In the genomic region with DNA sequence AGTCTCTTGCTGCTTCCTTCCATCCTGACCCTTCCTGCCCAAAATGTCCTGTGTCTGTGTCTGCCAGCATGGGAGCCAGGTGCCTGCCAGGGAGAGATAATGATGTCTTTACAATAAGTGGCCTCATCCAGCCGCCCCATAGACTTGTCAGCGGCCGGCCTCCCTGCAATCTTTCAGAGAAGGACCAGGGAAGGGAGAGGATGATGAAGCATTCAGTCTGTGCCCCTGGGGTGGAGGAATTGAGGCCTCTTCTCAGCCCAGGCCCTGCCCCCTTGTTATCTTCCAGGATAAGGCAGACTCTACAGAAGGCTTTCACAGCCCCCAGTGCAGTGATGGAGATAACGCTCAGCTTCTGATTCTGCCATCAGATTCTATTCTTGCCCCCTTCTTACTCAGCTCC, we compare ENCODE assay signal across 16 mouse cellular contexts. TPM values are rescaled to one million over a fixed set of nuclear protein-coding genes. Genes with fewer than 3 reads are reported as not detected.
A peak's percentile ranks its signal among the peaks of the same experiment; 100 is the strongest.
DNase-seq lines count a peak whose midpoint lies in the region; ATAC-seq and TF ChIP-seq lines count a peak whose summit lies in the region.
"Had no signal": no experiment of that assay in that cellular context is flagged by ENCODE, and none has a peak within 500 bp of the region (broad histone marks: within the 10 kb centered on the region; RNA-seq: fewer than 3 reads in every experiment).

No protein-coding gene starts in this region.

- no peak overlapping the region for H3K4me3 ChIP-seq in hindbrain, embryonic 14.5 days (replicated peaks; ENCODE audit: low read length)
- no peak overlapping the region for H3K4me3 ChIP-seq in lung, adult 2 months (replicated peaks; ENCODE audit: extremely low read depth, low read depth, low read length)
- H3K4me3 ChIP-seq: limb, embryonic 12.5 days had no signal

- peak overlapping the region; percentile 37 for H3K9ac ChIP-seq in hindbrain, embryonic 14.5 days

- no peaks in the 10 kb centered on the region for H3K27me3 ChIP-seq in hindbrain, embryonic 14.5 days (ENCODE audit: control insufficient read depth, insufficient read depth, low read length)

- H3K36me3 ChIP-seq in hindbrain, embryonic 14.5 days (replicated peaks; ENCODE audit: control insufficient read depth, insufficient read depth) = peaks cover 18% of the 10 kb centered on the region

- TF ChIP-seq CTCF in lung, adult 2 months (IDR thresholded peaks at IDR 0.05; ENCODE audit: insufficient read depth, low read length) = no peak

- no peaks in the 10 kb centered on the region for H3K9me3 ChIP-seq in hindbrain, embryonic 14.5 days (ENCODE audit: control insufficient read depth, low read length)
- H3K9me3 ChIP-seq: limb, embryonic 12.5 days had no signal

- 0 out of 2 replicates have a peak, but pooled peaks have one; percentile 18 for ATAC-seq in hindbrain, embryonic 14.5 days (ENCODE audit: low FRiP score)
- peak; percentile 29; the same call in 1 of the 2 replicates for ATAC-seq in megakaryocyte progenitor cell, adult 5-6 weeks (replicated peaks; ENCODE audit: poor library complexity)

- peak; percentile 28 to 44 for DNase-seq in spleen, postnatal 10 days (ENCODE audit: low spot score in 2 of 2)
- DNase-seq in spleen, adult 18-20 months = no peak
- no peak for DNase-seq in hindbrain, embryonic 14.5 days (ENCODE audit: low spot score)
- DNase-seq in lung, adult 2 months = no peak
- no peak for DNase-seq in testis, postnatal 10 days (ENCODE audit: low spot score)
- DNase-seq in kidney, postnatal 10 days = no peak
- DNase-seq: cerebellum, adult 8-10 months; kidney, postnatal 4 days had no signal

- no peak for TF ChIP-seq POLR2A in lung, adult 2 months (IDR thresholded peaks at IDR 0.05; ENCODE audit: borderline replicate concordance, extremely low read depth, low read depth, low read length)

- H3K4me2 ChIP-seq in hindbrain, embryonic 14.5 days (replicated peaks) = no peak overlapping the region
- H3K4me2 ChIP-seq: limb, embryonic 12.5 days had no signal

- 58% methylated on average over 4 of the region's 4 CpGs for WGBS in hindbrain, embryonic 14.5 days
- 85% methylated on average over 4 of the region's 4 CpGs for WGBS in lung, adult 2 months

- peak overlapping the region; percentile 52 for H3K27ac ChIP-seq in hindbrain, embryonic 14.5 days

- peaks cover 20% of the 10 kb centered on the region for H3K4me1 ChIP-seq in hindbrain, embryonic 14.5 days (replicated peaks; ENCODE audit: control insufficient read depth, insufficient read depth, low read length)
- peaks cover 2% of the 10 kb centered on the region for H3K4me1 ChIP-seq in lung, adult 2 months (ENCODE audit: control insufficient read depth, insufficient read depth, low read length)

RNA-seq across cellular contexts. Expression of a gene that starts 17.3 kb away (rescaled TPM):
- polyA plus RNA-seq in hindbrain, embryonic 14.5 days (2014; fragmentation: Nextera tagmentation; extraction: Ambion mirVana) = 21.3 and 21.6 TPM in 2 replicates
- total RNA-seq in megakaryocyte progenitor cell, adult 5-6 weeks (2015) = 13.3 and 16.9 TPM in 2 replicates
- 48.3 and 55.5 TPM in 2 replicates for total RNA-seq in megakaryocyte progenitor cell, adult 5-6 weeks (2017)
- 65.9 and 73.9 TPM in 2 replicates for polyA plus RNA-seq in lung, adult 2 months (2012; rRNA removed)

RNA-seq across cellular contexts. Expression of a gene that starts 27.9 kb away (rescaled TPM):
- 0.13 TPM in 1 of 2 replicates, not detected in the other for polyA plus RNA-seq in hindbrain, embryonic 14.5 days (2014; fragmentation: Nextera tagmentation; extraction: Ambion mirVana)
- 0.12 TPM in 1 of 2 replicates, not detected in the other for total RNA-seq in megakaryocyte progenitor cell, adult 5-6 weeks (2015)
- 0.24 TPM in 1 of 2 replicates, not detected in the other for total RNA-seq in megakaryocyte progenitor cell, adult 5-6 weeks (2017)
- not detected in 2 replicates for polyA plus RNA-seq in lung, adult 2 months (2012; rRNA removed)
- total RNA-seq: adrenal gland, adult 18-20 months; ES-E14 had no signal
- polyA plus RNA-seq: heart, postnatal 0 days; limb, embryonic 12.5 days; neural tube, embryonic 11.5 days; small intestine, adult 2 months; urinary bladder, adult 2 months had no signal

RNA-seq across cellular contexts. Expression of a gene that starts 28.4 kb away (rescaled TPM):
- 5.5 and 5.8 TPM in 2 replicates for polyA plus RNA-seq in hindbrain, embryonic 14.5 days (2014; fragmentation: Nextera tagmentation; extraction: Ambion mirVana)
- total RNA-seq in megakaryocyte progenitor cell, adult 5-6 weeks (2015) = 2.3 and 3.9 TPM in 2 replicates
- 4.4 and 7.2 TPM in 2 replicates for total RNA-seq in megakaryocyte progenitor cell, adult 5-6 weeks (2017)
- 27.9 and 45.4 TPM in 2 replicates for polyA plus RNA-seq in lung, adult 2 months (2012; rRNA removed)

RNA-seq across cellular contexts. Expression of a gene that starts 34.2 kb away (rescaled TPM):
- polyA plus RNA-seq in hindbrain, embryonic 14.5 days (2014; fragmentation: Nextera tagmentation; extraction: Ambion mirVana) = 0.13 TPM in 1 of 2 replicates, not detected in the other
- total RNA-seq in megakaryocyte progenitor cell, adult 5-6 weeks (2015) = not detected in 2 replicates
- not detected in 2 replicates for total RNA-seq in megakaryocyte progenitor cell, adult 5-6 weeks (2017)
- polyA plus RNA-seq in lung, adult 2 months (2012; rRNA removed) = not detected in 2 replicates
- total RNA-seq: adrenal gland, adult 18-20 months; ES-E14 had no signal
- polyA plus RNA-seq: heart, postnatal 0 days; neural tube, embryonic 11.5 days; small intestine, adult 2 months; urinary bladder, adult 2 months had no signal

Comparison
In these comparisons a context has a peak if more than half of its experiments do, and no peak if none do; other contexts are left out.
1. DNase-seq: peak in spleen, postnatal 10 days (2 of 2); none in spleen, adult 18-20 months (0 of 2), hindbrain, embryonic 14.5 days (single experiment), lung, adult 2 months (single experiment), testis, postnatal 10 days (single experiment) and kidney, postnatal 10 days (single experiment).